Mouse (Mus musculus): ENCODE results near the gene Nap1l1. TPM values are rescaled to one million over a fixed set of nuclear protein-coding genes. Genes with fewer than 3 reads are reported as not detected.
"Not testable (repeated sequence)": the region's sequence is repeated elsewhere in the genome, so short reads cannot be mapped to it uniquely, and the experiment has no call there.

Nap1l1 gene
- 20.9 and 27.9 TPM in 2 replicates for polyA plus RNA-seq (2012; rRNA removed)

DNA sequence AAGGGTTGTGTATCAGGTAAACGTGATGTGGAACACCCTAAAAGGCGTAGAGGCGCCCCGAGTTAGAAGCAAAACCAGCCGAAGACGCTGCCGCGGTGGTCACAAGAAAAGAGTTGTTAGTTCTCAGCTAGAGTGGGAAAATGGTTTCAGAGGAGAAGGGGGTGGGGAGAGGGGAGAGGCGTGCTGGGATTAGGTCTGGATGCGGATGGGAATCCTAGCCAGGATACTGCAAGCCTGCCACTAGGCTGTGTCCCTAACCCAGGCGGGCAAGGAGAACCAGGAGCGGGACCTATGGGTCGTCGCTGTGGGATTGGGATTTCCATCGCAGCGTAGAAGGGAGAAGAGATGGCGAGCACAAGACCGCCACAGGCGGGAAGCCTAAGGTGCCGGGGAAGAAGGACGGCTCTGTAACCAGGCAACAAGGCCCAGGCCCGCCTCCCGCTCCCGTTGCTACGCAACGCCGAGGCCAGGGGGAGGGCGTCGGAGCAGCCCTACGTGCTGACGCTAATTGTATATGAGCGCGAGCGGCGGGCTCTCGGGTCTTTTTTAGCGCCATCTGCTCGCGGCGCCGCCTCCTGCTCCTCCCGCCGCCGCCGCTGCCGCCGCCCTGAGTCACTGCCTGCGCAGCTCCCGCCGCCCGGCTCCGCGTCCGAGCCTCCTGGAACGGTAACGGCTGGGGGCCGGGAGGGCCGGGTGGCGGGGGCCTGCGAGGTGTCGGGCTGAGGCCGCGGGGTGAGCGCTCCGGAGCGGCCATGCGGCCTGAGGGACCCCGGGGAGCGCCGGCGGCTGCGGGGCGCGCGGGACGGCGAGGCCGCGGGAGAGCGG is at the start of gene Nap1l1:
Gene Nap1l1 (plus strand): TSS at position 538 of the 825 bp plus-strand sequence.
- DNase-seq (ENCODE audit: low read depth): no peak

DNA sequence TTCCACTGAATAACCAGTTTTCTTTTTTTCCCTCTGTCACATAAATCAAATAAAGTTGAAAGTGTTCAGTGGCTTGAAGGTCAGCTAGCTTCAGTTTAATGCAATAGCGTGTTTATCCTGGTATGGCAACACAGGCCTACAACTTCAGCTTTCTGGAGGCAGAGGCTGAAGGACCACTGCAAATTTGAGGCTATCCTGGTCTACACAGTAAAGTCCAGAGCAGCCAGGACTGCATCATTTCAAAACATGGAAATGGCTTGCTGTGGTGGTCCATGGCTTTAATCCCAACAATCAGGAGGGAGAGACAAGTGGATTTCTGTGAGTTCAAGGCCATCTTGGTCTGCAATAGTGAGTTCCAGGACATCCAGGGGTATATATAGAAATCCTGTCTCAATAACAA is 46.5 kb upstream of the Nap1l1 start:
- DNase-seq (ENCODE audit: low read depth): no peak

DNA sequence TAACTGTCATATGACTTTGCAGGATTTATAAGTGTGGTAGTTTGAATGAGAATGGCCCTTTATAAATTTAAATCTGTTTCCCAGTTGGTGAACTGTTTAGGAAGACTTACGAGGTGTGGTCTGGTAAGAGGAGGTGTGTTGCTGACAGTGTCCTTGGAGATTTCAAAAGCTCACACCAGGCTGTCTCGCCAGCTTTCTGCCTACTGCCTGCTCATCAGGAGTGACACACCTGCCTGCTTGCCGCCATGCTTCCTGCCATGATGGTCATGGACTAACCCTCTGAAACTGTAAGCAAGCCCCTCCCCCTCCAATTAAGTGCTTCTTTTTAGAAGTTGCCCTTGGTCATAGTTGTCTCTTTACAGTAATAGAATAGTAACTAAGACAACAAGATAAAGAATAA is 39.5 kb upstream of the Nap1l1 start:
- no peak for DNase-seq (ENCODE audit: low read depth)

DNA sequence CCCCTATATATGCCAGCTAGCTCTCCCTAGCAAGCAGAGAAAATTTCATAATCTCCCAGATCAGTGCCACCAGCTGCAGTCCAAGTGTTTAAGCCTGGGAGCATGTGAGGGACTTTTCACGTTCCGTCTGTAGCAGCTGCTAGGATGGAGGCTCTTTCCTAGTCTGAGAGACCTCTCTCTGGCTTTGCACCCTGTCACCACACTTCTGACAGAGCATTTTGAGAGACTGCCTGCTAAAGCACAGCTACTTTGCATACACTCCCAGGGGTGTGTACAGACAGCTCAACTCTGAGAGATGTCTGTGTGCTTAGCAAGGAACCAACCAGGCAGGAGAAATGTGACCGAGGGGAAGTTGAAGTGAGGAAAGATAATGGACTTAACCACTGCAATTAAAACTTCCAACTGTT is 32.0 kb upstream of the Nap1l1 start:
- DNase-seq (ENCODE audit: low read depth): no peak

DNA sequence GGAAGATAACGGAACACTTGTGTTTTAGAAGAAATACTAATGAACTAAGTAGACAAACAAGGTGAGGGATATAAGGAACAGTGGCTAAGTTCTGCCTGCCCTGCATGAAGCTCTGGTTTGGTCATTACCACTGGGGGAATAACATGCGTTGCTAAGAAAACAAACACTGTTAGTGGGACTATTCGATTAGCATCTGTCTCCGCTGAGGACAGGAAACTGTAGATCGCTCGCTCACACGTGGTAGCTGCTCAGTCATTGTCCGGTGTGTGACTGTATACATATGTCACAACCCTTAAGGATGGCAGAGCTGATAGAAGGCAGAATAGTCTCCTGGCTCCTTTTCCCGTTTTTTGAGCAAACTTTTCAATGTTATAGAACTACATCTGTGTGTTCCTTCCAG is 28.8 kb upstream of the Nap1l1 start:
- DNase-seq (ENCODE audit: low read depth): no peak

DNA sequence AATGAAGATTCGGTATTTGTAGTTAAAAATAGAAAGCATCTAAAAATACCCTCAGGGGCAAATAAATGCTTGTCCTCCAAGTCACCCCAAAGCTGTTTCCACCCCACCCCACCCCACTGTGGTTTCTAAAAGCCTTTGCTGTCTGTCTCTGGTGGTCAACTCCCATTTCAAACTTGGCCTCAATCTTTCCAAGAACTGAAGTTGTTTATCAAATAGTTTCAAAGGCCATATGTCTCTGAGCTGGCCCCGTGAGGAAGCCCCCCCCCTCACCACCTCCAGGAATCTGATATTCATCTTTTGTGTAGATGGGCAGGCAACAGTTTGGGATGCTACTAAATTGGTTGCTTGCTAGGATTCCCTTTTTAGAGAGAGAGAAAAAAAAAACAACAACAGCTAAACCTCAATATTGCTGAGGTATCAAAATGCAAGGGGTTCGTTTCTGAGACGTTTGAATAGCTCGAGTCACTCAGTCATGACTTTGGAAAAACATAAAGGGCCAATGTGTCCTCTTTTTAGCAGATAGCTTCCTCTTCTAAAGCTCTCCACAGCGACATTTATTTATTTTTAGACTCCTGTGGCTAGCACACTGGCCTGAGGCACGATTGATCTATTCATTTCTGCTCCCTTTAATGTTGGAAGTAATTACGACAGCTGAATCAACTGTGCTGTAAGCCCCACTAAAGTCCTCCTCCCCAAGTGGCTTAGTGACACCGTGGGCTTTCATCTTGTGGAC is 26.9 kb upstream of the Nap1l1 start:
- no peak for DNase-seq (ENCODE audit: low read depth)

DNA sequence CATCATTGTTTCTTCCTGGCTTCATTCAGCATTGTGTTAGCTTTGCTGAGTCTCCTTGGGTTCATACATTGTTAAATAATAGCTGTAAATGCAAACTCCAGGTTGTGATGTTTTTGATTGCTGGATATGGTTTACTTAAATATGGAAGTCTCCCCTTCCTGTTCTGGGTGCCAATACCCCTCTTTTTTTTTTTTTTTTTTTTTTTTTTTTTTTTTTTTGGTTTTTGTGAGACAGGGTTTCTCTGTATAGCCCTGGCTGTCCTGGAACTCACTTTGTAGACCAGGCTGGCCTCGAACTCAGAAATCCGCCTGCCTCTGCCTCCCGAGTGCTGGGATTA is 26.4 kb upstream of the Nap1l1 start:
- not testable (repeated sequence) for DNase-seq (ENCODE audit: low read depth)

DNA sequence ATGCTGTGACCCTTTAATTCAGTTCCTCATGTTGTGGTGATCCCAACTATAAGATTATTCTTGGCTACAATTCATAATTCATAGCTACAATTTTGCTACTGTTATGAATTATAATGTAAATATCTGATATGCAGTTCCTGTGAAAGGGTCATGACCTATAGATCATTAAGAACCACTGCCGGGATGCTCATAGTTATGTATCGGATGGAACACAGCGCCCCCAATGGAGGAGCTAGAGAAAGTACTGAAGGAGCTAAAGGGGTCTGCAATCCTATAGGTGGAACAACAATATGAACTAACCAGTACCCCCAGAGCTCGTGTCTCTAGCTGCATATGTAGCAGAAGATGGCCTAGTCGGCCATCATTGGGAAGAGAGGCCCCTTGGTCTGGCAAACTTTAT is 23.4 kb upstream of the Nap1l1 start:
- not testable (repeated sequence) for DNase-seq (ENCODE audit: low read depth)

DNA sequence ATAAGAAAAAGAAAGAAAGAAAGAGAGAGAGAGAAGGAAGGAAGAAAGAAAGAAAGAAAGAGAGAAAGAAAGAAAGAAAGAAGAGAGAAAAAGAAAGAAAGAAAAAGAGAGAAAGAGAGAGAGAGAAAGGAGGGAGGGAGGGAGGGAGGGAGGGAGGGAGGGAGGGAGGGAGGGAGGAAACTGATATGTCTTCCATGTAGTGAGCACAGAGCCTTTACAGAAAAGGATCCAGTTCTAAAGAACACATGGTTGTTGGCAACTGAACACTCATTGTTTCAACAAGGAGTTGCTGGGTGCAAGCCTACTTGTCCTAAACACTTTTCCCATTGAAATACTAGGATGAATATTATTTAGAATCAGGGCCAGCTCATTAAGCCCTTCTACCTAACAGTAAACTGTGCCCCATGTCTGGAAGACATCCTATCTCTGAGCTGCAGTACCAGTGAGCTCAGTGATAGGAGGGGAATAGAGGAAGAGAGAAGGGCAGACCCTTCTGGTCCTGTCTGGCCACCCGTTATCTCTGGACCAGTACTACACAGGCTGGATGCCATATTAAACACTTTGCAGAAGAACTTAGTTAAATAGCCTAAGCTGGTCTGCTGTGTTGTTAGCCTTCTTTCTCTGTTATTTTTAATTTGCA is 21.2 kb upstream of the Nap1l1 start:
- no peak for DNase-seq (ENCODE audit: low read depth)

DNA sequence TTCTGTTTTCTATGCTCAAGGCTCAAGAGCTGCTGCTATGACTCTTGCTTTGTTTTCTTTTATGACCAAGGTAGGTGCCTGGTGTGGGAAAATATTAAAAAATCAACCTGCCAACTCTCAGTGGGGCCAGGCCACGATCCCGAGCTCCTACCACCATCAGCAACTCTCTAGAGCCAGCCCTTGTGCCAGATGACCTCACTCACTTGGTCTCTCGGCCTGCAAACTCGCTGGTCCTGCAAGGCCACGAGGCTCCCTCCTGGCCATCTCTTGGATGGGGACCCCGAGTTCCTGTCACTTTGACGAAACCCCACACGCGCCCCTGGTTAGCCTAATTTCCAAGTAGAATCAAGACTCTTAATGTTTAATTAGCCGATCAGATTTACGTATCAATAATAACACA is 20.6 kb upstream of the Nap1l1 start:
- DNase-seq (ENCODE audit: low read depth): no peak

DNA sequence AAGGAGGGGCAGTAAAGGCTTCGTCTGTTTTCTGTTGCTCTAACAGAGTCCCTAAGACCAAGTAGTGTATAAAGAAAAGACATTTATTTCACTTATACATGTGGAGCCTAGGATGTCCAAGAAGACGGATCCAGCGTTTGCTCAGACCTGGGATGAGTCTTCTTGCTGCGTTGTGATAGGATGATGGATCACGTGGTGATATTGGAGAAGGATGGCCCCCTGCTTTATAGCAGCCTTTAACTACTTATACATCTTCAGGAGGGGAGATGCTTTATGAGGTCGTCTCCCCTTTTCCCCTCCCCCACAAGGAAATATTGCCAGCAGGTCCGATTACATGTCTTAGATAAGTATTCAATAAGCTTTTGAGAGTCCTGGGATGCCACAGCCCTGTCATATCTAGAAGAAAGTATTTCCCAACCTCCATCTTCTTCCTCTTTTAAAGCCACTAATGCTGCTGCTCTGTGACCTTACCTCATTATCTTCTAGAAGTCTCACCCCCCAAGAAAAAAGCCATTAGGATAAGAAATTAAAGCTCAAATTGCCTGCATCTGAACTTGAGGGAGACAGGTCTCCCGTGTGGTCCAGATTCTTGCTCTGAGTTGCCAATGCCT is 18.2 kb upstream of the Nap1l1 start:
- no peak for DNase-seq (ENCODE audit: low read depth)

DNA sequence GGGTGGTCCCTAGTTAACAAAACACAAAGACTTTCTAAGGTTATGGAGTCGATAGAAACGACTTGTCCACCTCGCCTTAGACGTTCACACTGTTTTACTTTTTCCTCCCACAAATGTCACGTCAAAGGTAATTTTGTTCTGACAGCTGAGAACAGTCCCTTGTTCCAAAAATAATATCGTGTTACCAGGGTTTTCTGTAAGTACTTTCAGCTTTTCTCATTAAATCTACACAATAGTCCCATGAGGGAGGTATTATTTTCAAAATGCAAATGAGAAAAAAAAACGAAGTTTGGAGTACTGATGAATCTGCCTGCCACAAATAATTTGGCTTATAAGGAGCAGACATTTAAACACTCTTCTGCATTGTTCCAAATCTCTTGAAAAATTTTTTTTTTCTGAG is 14.9 kb upstream of the Nap1l1 start:
- no peak for DNase-seq (ENCODE audit: low read depth)

DNA sequence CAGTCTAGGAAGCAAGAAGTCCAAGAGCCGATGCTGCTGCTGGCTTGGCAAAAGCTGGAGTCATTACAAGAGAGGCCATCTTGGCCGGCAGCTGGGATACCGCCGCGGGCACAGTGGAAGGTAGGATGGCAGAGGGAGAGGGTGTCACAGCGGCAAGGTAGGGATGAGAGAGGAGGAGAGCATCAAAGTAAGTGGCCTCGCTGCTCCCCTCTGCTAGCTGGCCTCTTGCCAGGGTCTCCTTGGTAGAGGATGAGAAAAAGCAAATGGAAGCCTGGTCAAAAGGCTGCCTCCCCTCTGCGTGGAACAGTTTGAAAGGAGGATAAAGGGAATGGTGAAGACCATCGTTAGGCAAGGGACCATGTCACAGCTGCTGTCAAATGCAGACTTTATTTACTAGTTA is 14.0 kb upstream of the Nap1l1 start:
- DNase-seq (ENCODE audit: low read depth): no peak

DNA sequence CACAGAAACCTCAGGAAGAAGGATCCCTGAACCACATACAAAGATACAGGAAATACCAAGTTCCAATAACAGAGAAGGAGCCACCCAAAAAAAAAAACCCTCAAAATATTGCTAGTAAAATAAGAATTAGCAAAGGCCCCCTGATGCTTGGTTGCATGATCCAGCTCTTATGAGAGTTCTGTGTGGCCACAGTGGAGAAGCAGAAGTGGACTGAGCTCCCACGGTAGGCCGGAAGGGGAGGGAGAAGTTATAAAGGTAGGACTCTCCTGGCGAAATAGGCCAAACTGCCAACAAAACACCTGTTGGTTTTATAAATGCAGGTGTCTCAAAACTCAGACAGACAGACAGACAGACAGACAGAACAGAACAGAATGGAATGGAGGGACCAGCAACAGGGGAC is 13.1 kb upstream of the Nap1l1 start:
- no peak for DNase-seq (ENCODE audit: low read depth)

DNA sequence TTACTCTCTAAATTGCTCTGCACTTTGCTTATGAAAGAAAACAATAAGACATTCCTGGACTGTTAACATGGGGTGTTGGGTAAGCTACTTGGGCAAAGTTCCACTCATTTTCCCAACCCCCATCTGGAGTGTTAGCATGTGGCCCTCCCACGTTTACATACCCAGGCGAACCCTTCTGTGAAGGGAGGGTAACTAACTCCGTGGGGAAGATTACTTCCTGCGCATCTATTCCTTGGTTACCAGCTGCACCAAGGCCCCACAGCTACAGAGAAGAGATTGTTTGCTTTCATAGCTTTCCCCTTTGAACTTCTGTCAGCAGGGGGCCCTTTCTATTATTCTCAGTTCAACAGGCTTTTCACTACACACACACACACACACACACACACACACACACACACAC is 12.6 kb upstream of the Nap1l1 start:
- DNase-seq (ENCODE audit: low read depth): no peak

DNA sequence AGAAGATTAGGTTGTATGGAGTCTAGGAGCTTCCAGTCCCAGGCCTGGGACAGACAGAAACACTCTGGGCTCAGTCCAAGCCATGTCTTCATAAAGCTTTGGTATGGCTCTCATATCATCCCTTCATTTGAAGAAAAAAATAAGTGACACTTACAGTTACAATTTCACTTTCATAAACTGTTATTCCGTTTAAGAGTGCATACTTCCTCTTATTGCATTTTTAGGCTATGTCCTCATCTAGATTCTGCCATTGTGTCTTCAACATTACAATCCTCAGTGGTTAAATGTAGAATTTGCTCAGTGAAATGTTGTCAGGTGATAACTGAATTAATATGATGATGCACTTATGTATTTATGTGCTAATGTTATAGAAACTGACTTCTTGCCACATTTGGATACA is 8.2 kb upstream of the Nap1l1 start:
- DNase-seq (ENCODE audit: low read depth): no peak

DNA sequence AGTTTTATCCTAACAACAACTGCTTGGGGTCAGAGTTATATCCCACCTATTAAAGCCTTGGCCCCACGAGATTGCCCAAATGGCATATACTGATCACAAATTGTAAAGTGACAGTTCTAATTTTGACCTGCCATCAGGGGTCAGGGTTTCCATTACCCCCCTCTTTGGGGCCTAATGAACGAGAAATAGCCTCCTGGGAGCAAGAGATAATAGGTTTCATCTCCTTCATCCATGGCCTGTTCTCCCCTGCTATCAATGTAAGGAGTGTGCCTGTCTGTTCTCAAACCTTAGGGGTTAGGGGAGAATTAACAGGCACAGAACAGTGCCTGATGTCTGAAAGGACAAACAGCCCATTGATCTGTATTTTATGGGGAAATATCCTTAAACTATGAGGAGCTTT is 7.6 kb upstream of the Nap1l1 start:
- DNase-seq (ENCODE audit: low read depth): no peak

DNA sequence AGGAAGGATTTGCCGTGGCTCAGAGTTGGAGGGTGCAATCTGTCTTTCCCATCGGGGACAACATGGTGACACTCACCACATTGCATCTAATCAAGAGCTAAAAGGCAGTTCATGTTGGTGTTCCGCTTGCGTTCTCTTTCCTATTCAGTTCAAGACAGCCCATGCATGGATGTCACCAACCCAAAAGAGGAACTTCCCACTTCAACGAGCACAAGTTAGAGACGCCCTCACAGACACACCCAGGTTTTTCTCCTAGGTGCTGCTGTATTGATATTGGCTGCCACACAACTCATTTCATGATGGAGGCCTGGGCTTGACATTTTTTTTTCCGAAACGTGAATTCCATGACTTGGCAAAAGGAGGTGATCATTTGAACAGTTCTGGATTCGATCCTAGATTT is 1.9 kb upstream of the Nap1l1 start:
- DNase-seq (ENCODE audit: low read depth): no peak

DNA sequence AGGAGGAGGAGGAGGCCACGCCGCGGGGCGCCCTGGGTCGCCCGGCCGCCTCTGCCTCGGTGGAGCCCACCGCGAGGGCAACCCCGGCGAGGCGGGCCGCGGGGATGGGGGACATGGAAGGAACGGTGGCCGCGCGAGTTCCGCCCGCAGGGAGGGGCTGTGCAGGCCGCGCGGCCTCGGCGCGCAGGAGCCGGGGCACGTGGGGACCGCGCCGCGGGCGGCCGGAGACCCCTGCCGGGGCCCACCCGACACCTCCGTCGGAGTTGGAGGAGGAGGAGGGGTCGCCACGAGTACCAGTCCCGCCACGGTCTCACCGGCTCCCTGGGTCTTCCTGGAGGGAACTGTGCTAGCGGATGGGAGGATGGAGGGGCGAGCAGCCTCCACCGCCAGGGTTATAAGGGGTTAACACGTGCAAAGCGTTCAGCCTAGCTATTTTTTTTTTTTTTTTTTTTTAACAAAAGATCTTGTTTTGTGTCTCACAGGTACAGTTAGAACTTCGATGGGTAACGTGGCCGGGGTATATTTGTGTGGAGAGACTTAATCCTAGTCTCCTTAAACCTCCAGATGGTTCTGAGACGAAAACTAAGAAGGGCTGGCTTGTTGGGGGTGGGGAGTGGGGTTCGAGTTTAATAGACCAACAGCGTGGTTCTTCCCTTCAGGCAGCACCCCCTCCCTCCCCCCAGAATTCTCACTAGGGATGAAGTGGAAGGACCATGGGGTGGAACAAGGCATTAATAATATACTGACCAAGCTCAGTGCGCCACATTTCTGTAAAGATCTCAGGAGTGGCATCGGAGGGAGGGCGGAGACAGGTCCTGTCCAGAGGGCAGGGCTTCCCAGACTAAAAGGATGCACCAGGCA is 718 bp downstream of the Nap1l1 start:
- DNase-seq (ENCODE audit: low read depth): no peak

DNA sequence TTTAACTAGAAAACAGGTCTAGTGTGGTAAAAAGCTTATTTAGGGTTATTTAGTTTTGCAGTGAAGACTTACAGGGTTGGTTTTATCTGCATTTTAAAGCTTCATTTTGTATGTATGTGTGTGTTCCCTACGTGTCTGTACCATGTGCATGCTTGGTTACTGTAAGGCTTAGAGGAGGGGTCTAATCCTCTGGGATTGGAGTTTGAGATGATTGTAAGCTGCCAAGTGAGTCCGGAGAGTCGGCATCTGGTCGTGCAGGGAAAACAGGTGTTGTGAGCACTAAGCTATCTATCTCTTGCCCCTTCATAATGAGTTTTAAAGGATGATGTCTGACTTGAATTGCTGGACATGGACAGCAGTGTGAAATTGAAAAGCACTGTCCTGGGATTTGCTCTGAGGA is 3.3 kb downstream of the Nap1l1 start:
- no peak for DNase-seq (ENCODE audit: low read depth)

DNA sequence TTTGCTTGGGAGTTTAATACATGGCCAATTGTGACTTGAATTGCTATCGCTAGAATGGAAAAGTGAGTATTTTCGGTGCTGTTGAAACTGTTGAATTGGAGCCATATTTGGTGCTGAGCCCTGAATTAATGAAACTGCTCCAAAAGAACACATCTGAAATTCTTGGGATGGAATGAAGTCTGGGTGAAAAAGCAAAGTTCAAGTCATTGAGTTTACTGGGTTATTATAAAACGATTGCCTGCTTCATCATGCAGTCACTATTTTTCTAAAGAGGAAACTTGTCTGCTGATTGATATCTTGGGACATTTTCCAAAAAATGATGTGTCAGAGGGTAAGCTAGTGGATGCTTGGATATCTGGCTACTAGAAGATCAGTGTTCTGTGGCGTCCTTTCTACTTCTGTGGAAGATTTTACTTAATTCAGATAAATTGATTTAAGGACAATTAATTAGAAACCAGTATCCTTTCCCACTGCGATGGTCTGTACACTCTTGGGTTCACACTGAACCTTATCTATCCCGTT is 4.0 kb downstream of the Nap1l1 start:
- no peak for DNase-seq (ENCODE audit: low read depth)

All from gonadal fat pad, adult 2 months (tissue).